21 mouse cellular contexts compared by ENCODE assay signal in genomic region chr8:3309636-3310035, GRCm38 (mm10). TPM values are rescaled to one million over a fixed set of nuclear protein-coding genes. Genes with fewer than 3 reads are reported as not detected.
"Had no signal": no experiment of that assay in that cellular context is flagged by ENCODE, and none has a peak within 500 bp of the region (broad histone marks: within the 10 kb centered on the region; RNA-seq: fewer than 3 reads in every experiment).

No protein-coding gene starts in this region.

- H3K27me3 ChIP-seq: liver, embryonic 15.5 days; midbrain, embryonic 12.5 days; neural tube, embryonic 13.5 days; neural tube, embryonic 15.5 days had no signal

- H3K4me1 ChIP-seq: liver, embryonic 15.5 days; midbrain, embryonic 10.5 days; midbrain, embryonic 12.5 days; neural tube, embryonic 13.5 days; neural tube, embryonic 15.5 days had no signal

- H3K9me3 ChIP-seq: liver, embryonic 15.5 days had no signal

- H3K36me3 ChIP-seq: liver, embryonic 15.5 days; midbrain, embryonic 10.5 days; midbrain, embryonic 12.5 days; neural tube, embryonic 13.5 days; neural tube, embryonic 15.5 days had no signal

- H3K9ac ChIP-seq: liver, embryonic 15.5 days; lung, embryonic 14.5 days; midbrain, embryonic 12.5 days; neural tube, embryonic 13.5 days; neural tube, embryonic 15.5 days had no signal

- DNase-seq: lung, adult 18-20 months; lung, embryonic 14.5 days; lung, postnatal 10 days; lung, postnatal 4 days; midbrain, embryonic 14.5 days; retina, postnatal 1 day; right cerebral cortex, adult 18-20 months; right cerebral cortex, postnatal 25 days; right cerebral cortex, postnatal 4 days; spleen, adult 18-20 months; thymus, adult 18-20 months; thymus, postnatal 14 days; thymus, postnatal 4 days had no signal

- H3K27ac ChIP-seq: liver, embryonic 15.5 days; midbrain, embryonic 10.5 days; midbrain, embryonic 12.5 days; neural tube, embryonic 13.5 days; neural tube, embryonic 15.5 days had no signal

- H3K4me3 ChIP-seq: liver, embryonic 15.5 days; midbrain, embryonic 10.5 days; midbrain, embryonic 12.5 days; myocyte; neural tube, embryonic 13.5 days; neural tube, embryonic 15.5 days had no signal

RNA-seq across cellular contexts. Expression of gene A430078G23Rik, which starts 43.6 kb away (rescaled TPM):
- polyA plus RNA-seq: midbrain, embryonic 10.5 days; midbrain, embryonic 12.5 days; midbrain, embryonic 14.5 days; midbrain, embryonic 16.5 days; myocyte; neural tube, embryonic 11.5 days; neural tube, embryonic 13.5 days; neural tube, embryonic 15.5 days had no signal
